Mouse (Mus musculus) E14TG2a.4 (cell line): ENCODE data around the gene Npy4r.
A peak's percentile ranks its signal among the peaks of the same experiment; 100 is the strongest.

Experiments used
- H3K27me3 ChIP-seq: 2 replicates; pipeline ENCODE4 v1.6.1; 2014; ENCODE audit warnings: low read length, control low read depth; ENCODE audit not compliant: insufficient read depth
- H3K36me3 ChIP-seq: 2 replicates; pipeline ENCODE4 v1.6.1; 2014; ENCODE audit warnings: low read length, control low read depth; ENCODE audit not compliant: insufficient read depth
- H3K4me1 ChIP-seq: replicated peaks from 2 replicates; pipeline ENCODE4 v1.6.1; 2014; ENCODE audit warnings: low read depth, low read length, control low read depth
- H3K4me3 ChIP-seq: replicated peaks from 2 replicates; pipeline ENCODE4 v1.5.1; 2014; ENCODE audit warnings: mild to moderate bottlenecking, low read length
- H3K9me3 ChIP-seq: 2 replicates; pipeline ENCODE4 v1.6.1; 2014; ENCODE audit warnings: low read length, control low read depth
- CTCF ChIP-seq: conservative IDR thresholded peaks from 2 replicates; pipeline ENCODE4 v1.5.1; 2014; ENCODE audit warnings: low read length
- NANOG ChIP-seq: IDR thresholded peaks from 2 replicates; pipeline ENCODE4 v1.6.1; 2014; ENCODE audit warnings: borderline replicate concordance, low read length, mixed read lengths
- POU5F1 ChIP-seq: IDR thresholded peaks from 2 replicates; pipeline ENCODE4 v1.6.1; 2014; ENCODE audit warnings: low read length, borderline replicate concordance

Gene Npy4r

GRCm38 (mm10) chr14:34152342-34152741 lies at the start of gene Npy4r:
TSS of gene Npy4r (minus strand) at chr14:34152489.
- Histone ChIP-seq H3K4me3 (peak within 1 kb of the TSS; percentile 65), H3K4me1 (peaks cover 15% of the 10 kb centered on the region), H3K36me3 (no peaks in the 10 kb centered on the region), H3K9me3 (no peaks in the 10 kb centered on the region), H3K27me3 (peaks cover 25% of the 10 kb centered on the region)
- TF ChIP-seq CTCF (no peak), NANOG (no peak), POU5F1 (no peak)

DNA sequence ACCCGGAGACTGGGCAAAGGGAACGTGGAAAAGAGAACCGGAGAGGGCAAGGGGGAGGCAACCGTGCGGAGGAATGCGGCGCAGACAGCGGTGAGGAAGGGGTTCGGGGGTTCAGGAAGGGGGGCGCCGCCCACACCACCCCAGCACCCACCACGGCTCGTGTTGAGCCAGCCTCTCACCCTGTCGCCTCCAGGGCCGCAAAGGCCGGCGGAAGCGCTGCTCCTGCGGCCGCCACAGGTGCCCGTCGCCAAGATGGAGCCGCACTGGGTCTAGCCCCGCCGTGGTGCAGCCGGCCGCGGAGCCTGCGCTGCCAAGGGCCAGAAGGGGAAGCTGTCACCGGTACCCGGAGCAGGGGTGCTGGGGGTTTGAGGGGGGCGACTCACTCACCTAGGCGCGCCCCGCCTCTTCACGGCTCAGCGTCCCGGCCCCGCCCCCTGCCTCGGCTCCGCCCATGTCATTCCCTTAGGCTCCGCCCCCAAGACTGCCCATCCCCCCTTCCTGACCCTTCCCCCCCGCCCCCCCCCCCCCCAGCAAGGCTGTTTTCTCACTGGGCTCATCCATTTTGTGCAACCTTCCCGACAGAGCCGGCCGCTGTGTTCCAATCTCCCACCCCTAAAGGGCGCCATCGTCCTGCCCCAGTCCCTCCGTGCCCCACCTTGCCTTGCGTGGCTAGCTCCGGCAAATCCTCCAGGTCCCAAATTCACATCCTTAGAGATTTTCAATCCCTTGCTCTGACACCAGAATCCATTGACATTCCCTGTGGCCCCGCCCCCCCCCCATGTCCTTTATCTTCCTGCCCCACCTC lies 49.1 kb upstream of the Npy4r start, which contains the start of gene Gprin2:
TSS of gene Gprin2 (minus strand) at position 423 of the 805 bp plus-strand sequence.
- no peaks in the 10 kb centered on the region for H3K36me3 ChIP-seq
- no peak for TF ChIP-seq NANOG
- TF ChIP-seq POU5F1 = no peak
- no peak for TF ChIP-seq CTCF
- peaks cover 77% of the 10 kb centered on the region for H3K27me3 ChIP-seq
- peaks cover 25% of the 10 kb centered on the region for H3K4me1 ChIP-seq
- H3K4me3 ChIP-seq = peak within 1 kb of the TSS; percentile 91
- no peaks in the 10 kb centered on the region for H3K9me3 ChIP-seq

- no peak for TF ChIP-seq CTCF
- no peaks in the 10 kb centered on the region for H3K9me3 ChIP-seq
- peaks cover 77% of the 10 kb centered on the region for H3K27me3 ChIP-seq
- H3K36me3 ChIP-seq = no peaks in the 10 kb centered on the region
- H3K4me3 ChIP-seq = peak overlapping the region; percentile 91
- H3K4me1 ChIP-seq = peaks cover 29% of the 10 kb centered on the region
Observed at GRCm38 (mm10) chr14:34200738-34201230, 48.5 kb upstream of the Npy4r start.

GRCm38 (mm10) chr14:34196706-34197105 lies 44.4 kb upstream of the Npy4r start:
- TF ChIP-seq NANOG = no peak
- no peak for TF ChIP-seq POU5F1
- no peak for TF ChIP-seq CTCF

DNA sequence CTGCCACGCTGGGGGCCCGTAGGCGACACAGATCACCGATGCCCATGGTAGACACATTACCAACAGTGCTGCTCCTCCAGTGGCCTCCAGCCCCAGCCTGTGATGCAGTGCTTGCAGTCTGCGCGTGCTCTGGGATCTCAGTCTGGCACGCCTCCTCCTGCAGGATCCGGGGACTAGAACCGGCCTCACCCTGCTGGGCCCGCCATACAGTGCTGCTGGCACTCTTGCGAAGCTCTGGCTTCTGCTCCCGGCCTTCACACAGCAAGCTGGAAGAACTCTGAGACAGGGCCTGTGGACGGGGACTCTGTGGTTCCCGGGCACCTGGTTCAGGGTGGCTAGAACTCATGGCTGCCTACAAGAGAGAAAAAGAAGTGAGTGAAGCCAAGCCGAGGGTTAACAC lies 43.2 kb upstream of the Npy4r start:
- H3K9me3 ChIP-seq = no peaks in the 10 kb centered on the region
- TF ChIP-seq CTCF (no peak), NANOG (no peak), POU5F1 (no peak)
- H3K4me1 ChIP-seq = peaks cover 44% of the 10 kb centered on the region
- H3K27me3 ChIP-seq = peaks cover 65% of the 10 kb centered on the region
- H3K4me3 ChIP-seq = peak overlapping the region; percentile 32
- no peaks in the 10 kb centered on the region for H3K36me3 ChIP-seq

More at GRCm38 (mm10) chr14:34196706-34197105, 44.4 kb upstream of the Npy4r start:
- peaks cover 72% of the 10 kb centered on the region for H3K27me3 ChIP-seq
- no peaks in the 10 kb centered on the region for H3K9me3 ChIP-seq
- H3K4me3 ChIP-seq = no peak overlapping the region
- no peaks in the 10 kb centered on the region for H3K36me3 ChIP-seq
- H3K4me1 ChIP-seq = peaks cover 39% of the 10 kb centered on the region

GRCm38 (mm10) chr14:34193879-34194278 lies 41.6 kb upstream of the Npy4r start:
- H3K36me3 ChIP-seq = no peaks in the 10 kb centered on the region
- peaks cover 53% of the 10 kb centered on the region for H3K4me1 ChIP-seq
- H3K27me3 ChIP-seq = peaks cover 49% of the 10 kb centered on the region
- H3K4me3 ChIP-seq = no peak overlapping the region
- TF ChIP-seq CTCF (no peak), POU5F1 (no peak), NANOG (no peak)
- H3K9me3 ChIP-seq = no peaks in the 10 kb centered on the region

GRCm38 (mm10) chr14:34190361-34190760 lies 38.1 kb upstream of the Npy4r start:
- TF ChIP-seq CTCF (no peak), NANOG (no peak)
- H3K27me3 ChIP-seq = peaks cover 27% of the 10 kb centered on the region
- peaks cover 52% of the 10 kb centered on the region for H3K4me1 ChIP-seq
- H3K36me3 ChIP-seq = no peaks in the 10 kb centered on the region
- H3K4me3 ChIP-seq = no peak overlapping the region
- H3K9me3 ChIP-seq = no peaks in the 10 kb centered on the region

- Histone ChIP-seq H3K36me3 (no peaks in the 10 kb centered on the region), H3K27me3 (peaks cover 9% of the 10 kb centered on the region), H3K4me1 (peaks cover 38% of the 10 kb centered on the region), H3K9me3 (no peaks in the 10 kb centered on the region), H3K4me3 (no peak overlapping the region)
- TF ChIP-seq CTCF = peak; percentile 92
- no peak for TF ChIP-seq POU5F1
Observed at GRCm38 (mm10) chr14:34188629-34189028, 36.3 kb upstream of the Npy4r start.

GRCm38 (mm10) chr14:34183101-34183500 lies 30.8 kb upstream of the Npy4r start:
- Histone ChIP-seq H3K9me3 (peaks cover 4% of the 10 kb centered on the region; the same call in 1 of the 2 replicates), H3K27me3 (peaks cover 10% of the 10 kb centered on the region; the same call in 1 of the 2 replicates), H3K4me1 (peaks cover 4% of the 10 kb centered on the region), H3K36me3 (no peaks in the 10 kb centered on the region), H3K4me3 (no peak overlapping the region)
- TF ChIP-seq POU5F1 (no peak), CTCF (no peak), NANOG (no peak)
